Mouse (Mus musculus): ENCODE data around the gene Fam214b.
A peak's percentile ranks its signal among the peaks of the same experiment; 100 is the strongest.

Fam214b gene

GRCm38 (mm10) chr4:43038567-43039495, 7.2 kb downstream of the Fam214b start:
- no peak for DNase-seq (ENCODE audit: low spot score in 2 of 2)

- DNase-seq (ENCODE audit: low spot score in 2 of 2): no peak
These were observed 8.0 kb downstream of the Fam214b start for GRCm38 (mm10) chr4:43037860-43038566.

- no peak for DNase-seq (ENCODE audit: low spot score in 2 of 2)
These were observed 9.7 kb downstream of the Fam214b start for GRCm38 (mm10) chr4:43036356-43036755.

- DNase-seq (ENCODE audit: low spot score in 2 of 2): no peak
These were observed 10.2 kb downstream of the Fam214b start for GRCm38 (mm10) chr4:43035851-43036250.

DNA sequence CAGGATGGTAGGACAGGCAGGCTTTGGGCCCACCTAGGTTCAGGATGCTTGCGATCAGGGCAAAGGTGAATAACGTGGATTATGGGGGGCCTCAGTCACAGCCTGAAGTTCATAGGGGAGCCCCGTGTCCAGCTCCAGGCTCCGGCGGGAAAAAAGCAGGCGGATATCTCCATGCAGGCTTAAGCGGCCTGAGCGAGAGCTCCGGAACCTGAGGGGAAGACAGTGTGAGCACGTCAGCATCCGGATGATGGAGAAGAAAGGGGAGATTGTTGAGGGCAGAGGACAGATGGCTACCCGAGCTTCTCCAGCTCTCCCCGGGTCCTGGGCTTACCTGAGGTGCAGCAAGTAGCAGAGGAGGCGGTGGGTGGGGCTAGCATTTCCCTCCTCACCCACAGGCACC, 12.5 kb downstream of the Fam214b start:
- DNase-seq (ENCODE audit: low spot score in 2 of 2): no peak

- no peak for DNase-seq (ENCODE audit: low spot score in 2 of 2)
These were observed 13.5 kb downstream of the Fam214b start for GRCm38 (mm10) chr4:43032501-43032900.

DNA sequence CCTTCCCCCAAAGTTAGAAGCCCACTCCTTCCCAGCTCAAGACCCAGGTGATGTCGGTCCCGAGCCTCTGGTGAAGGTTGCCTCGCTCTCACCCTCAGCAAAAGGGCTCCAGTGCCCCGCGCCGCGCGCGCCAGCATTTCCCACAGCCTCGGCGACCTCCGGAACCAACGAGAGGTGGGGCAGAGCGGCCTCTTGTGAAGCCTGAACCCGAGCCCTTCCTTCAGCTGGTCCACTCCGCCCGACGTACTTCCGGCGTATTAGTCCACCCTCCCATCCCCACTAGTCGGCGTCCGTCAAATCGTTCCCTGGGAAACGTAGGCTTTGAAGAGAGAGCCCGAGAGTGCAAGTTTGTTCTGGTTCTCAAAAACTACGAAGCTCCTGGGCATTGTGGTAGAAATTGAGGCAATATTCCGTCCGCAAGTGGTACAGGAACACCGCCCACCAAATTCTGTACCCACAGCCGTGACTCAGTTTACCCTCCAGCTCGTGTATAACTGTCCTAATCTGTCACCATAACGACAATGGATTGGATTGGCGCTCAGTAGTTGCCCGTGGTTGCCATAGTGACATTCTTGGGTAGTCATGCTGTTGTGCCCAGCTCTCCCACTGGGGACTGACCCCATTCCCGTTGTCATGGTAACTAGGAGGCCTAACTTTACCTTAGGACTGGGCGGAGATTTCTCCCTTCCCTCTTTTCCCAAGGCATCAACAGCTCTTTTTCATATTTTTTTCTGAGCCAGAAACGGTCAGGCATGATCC, 14.6 kb downstream of the Fam214b start, which contains the start of gene Stoml2:
TSS of gene Stoml2 (minus strand) at position 474 of the 759 bp plus-strand sequence.
- peak; percentile 88 to 89 for DNase-seq (ENCODE audit: low spot score in 2 of 2)

DNA sequence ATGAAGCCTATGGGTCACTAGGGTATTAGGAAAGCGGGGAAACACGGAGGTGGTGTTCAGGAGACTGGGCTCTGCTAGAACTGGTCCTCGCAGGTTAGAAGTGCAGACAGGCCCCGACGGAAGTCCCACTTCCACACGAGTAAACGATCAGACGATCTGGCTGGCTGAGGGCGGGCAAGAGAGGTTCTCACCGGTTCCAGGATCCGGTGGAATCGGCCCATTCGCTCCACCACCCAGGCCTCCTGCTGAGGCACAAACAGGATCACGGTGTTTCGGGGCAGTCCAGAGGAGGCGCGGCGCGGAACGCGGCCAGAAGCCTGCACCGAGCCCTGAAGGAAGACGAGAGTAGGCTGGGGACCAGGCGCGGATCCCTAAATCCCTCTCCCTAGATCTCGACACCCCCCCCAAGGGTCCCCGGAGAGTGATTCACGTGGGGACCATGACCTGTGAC, 15.2 kb downstream of the Fam214b start:
- no peak for DNase-seq (ENCODE audit: low spot score in 2 of 2)

GRCm38 (mm10) chr4:43030352-43030751, 15.7 kb downstream of the Fam214b start:
- DNase-seq (ENCODE audit: low spot score in 2 of 2): no peak

DNA sequence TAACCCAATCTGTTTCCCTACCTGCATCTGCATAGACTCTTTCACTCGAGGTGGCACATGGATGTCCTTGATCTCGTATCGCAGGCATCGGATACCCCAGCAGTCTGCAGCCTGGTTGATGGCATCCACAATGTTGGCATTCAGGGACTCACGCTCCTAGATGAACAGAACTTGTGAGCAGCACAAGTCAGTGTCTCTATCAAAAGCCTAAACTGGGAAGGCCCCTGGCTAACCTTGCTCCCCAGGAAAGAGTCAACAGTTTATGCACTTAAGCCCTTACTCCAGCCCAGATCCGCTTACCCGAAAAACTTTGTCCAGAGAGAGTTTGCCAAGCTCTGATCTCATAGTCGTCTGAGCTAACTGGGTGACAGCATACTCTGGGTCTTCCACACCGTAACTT, 16.3 kb downstream of the Fam214b start:
- no peak for DNase-seq (ENCODE audit: low spot score in 2 of 2)

GRCm38 (mm10) chr4:43029121-43029520, 16.9 kb downstream of the Fam214b start:
- no peak for DNase-seq (ENCODE audit: low spot score in 2 of 2)

GRCm38 (mm10) chr4:43025084-43025960, 20.7 kb downstream of the Fam214b start, which contains the start of gene Pigo:
TSS of gene Pigo (minus strand) at chr4:43025819.
- DNase-seq (ENCODE audit: low spot score in 2 of 2): peak; percentile 88 to 94

- DNase-seq (ENCODE audit: low spot score in 2 of 2): no peak
These were observed 21.3 kb downstream of the Fam214b start for GRCm38 (mm10) chr4:43024673-43025072.

DNA sequence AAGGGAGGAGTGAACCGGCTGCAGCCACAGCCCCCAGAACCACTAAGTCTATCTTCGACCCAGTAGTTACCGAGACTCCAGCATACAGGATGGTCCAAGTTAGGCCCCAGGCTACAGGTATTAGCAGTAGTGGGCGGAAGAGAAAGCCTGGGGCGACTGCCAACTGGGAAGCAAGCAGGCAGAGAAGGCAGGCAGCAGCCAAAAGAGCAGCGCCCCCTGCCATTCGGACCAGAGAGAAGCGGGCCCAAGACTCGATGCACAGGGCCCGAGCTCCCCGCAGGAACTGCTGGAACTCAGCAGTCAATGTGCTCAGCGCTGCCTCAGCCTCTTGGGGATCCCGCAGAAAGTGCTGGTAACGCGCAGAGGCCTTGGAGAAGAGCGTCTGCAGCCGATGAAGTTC, 24.7 kb downstream of the Fam214b start:
- no peak for DNase-seq (ENCODE audit: low spot score in 2 of 2)

- DNase-seq (ENCODE audit: low spot score in 2 of 2): no peak
These were observed 25.1 kb downstream of the Fam214b start for GRCm38 (mm10) chr4:43020876-43021275.

DNA sequence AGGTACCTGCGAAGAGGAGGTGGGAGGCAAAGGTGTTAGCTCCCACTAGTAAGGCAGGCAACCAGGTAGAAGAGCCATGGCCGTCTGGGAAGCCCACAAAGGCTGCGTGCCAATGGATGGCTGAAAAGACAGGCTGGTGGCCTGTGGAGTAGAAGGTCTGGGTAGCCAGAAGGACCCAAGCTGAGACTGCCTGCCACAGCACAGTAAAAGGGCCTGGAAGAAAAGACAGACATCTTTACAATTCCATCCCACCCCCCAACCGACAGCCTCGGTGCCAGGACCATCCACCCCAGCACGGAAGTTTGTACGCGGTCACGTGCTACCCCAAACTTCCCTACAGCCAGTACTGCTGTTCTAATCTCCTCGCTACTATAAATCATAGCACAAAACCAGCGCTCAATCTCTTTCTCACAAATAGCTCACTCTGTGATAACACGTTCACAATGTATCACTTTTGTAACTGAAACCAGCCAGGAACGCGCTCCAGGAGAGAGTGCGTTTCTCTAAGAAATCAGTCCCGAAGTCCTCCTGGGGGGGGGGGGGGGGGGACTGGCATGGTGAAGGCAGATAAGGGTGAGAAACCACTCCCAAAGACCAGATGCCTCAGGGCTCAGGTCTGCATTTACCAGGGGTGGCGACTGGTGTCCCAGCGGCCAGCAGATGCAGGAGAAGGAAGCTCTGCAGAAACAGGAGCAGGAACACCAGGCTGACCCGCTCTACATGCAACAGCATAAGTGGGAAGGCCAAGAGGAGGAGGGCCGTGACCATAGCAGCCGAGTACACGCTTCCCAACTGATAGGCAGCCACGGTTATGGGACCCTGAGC, 26.2 kb downstream of the Fam214b start:
- no peak for DNase-seq (ENCODE audit: low spot score in 2 of 2)

GRCm38 (mm10) chr4:43019176-43019575, 26.8 kb downstream of the Fam214b start:
- DNase-seq (ENCODE audit: low spot score in 2 of 2): no peak

DNA sequence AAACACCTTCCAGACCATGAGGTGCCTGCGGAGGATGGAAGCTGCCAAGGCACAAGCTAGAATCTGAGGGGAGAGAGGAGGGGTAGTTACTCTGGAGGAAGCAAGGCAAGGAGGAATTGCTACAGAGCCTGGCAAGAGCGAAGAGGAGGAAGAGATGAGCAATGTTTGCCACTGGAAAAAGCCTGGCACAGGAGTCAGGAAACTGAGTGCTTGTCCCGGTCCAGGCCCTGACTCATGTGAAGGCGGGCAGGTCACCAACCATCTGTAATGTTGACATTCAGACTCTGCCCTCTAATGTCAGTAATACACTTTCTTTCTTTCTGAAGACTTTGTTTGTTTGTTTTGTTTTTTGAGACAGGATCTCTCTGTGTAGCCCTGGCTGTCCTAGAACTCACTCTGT, 27.9 kb downstream of the Fam214b start:
- no peak for DNase-seq (ENCODE audit: low spot score in 2 of 2)

- DNase-seq (ENCODE audit: low spot score in 2 of 2): no peak
These were observed 33.9 kb downstream of the Fam214b start for GRCm38 (mm10) chr4:43012091-43012490.

Measured in thymus, postnatal 10 days (tissue).